Mouse (Mus musculus) hindbrain, embryonic 10.5 days (tissue): ENCODE data around the gene Gpnmb. TPM values are rescaled to one million over a fixed set of nuclear protein-coding genes. Genes with fewer than 3 reads are reported as not detected.
A peak's percentile ranks its signal among the peaks of the same experiment; 100 is the strongest.

Experiments
- DNase-seq: peaks from one replicate; pipeline ENCODE4 v3.0.0-alpha.2; 2017; ENCODE audit warnings: low spot score
- H3K27ac ChIP-seq: fragments of 300-500 bp; sonication (generic); 2 replicates; pipeline ENCODE4 v1.5.1; 2016; ENCODE audit warnings: mild to moderate bottlenecking, moderate library complexity
- H3K27me3 ChIP-seq: fragments of 300-500 bp; sonication (generic); 2 replicates; pipeline ENCODE4 v1.6.1; 2016; ENCODE audit warnings: mild to moderate bottlenecking; ENCODE audit not compliant: poor library complexity, insufficient read depth, severe bottlenecking
- H3K36me3 ChIP-seq: fragments of 300-500 bp; sonication (generic); 2 replicates; pipeline ENCODE4 v1.6.1; 2016; ENCODE audit warnings: mild to moderate bottlenecking, moderate library complexity
- H3K4me1 ChIP-seq: fragments of 300-500 bp; sonication (generic); replicated peaks from 2 replicates; pipeline ENCODE4 v1.6.1; 2016; ENCODE audit warnings: mild to moderate bottlenecking
- H3K4me3 ChIP-seq: fragments of 300-500 bp; sonication (generic); 2 replicates; pipeline ENCODE4 v1.5.1; 2016; ENCODE audit warnings: mild to moderate bottlenecking, moderate library complexity
- H3K9me3 ChIP-seq: fragments of 300-500 bp; sonication (generic); 2 replicates; pipeline ENCODE4 v1.6.1; 2016; ENCODE audit warnings: mild to moderate bottlenecking, moderate library complexity
- WGBS: fragments of 180-500 bp; shearing (Covaris S2); methylation state at CpG from one replicate; pipeline ENCODE4 v1.1.7; 2016; 5-methylcytosine and 5-hydroxymethylcytosine counted together
- polyA plus RNA-seq: library from polyadenylated mRNA; unstranded; fragments of >200 nt; fragmentation: Nextera tagmentation; extraction: Ambion mirVana; gene quantifications from 2 replicates; pipeline ENCODE4 v1.2.1, GENCODE M21; 2016

Gpnmb gene
- polyA plus RNA-seq, 1 experiment from 2014 or later: 0.81 TPM

DNA sequence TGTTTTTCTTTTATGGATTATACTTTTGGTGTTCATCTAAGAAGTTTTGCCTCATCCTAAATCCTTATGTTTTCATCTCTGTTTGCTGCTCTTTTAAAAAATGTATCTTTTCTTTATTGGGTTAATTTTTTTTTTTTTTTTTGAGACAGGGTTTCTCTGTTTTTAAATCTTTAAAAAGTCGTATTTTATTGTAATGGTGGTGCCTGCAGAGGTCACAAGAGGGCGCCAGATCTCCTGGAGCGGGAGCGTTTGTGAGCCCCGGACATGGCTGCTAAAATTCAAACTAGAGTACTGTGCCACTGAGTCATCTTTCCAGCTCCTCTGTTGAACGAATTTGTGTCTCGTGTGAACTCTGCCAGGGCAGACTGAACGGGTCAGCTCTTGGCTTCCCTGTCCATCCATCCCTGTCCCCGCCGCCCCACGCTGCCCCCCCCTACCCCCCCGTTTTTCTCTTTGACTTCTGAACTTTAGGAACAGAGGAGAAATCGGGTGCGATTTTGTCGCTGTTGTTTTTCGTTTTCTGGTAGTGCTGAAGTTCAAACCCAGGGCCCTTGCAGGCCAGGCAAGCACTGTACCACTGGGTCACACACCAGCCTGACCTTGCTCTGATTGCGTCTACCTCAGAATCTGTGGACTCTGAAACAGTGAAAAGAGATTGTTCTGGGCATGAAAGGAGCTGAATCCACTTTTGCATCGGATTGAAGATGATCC lies 3.3 kb downstream of the Gpnmb start:
- peaks cover 17% of the 10 kb centered on the region for H3K4me1 ChIP-seq

GRCm38 (mm10) chr6:49046502-49046901 lies 10.2 kb downstream of the Gpnmb start:
- Histone ChIP-seq H3K27ac (no peak overlapping the region), H3K4me3 (no peak overlapping the region), H3K36me3 (no peaks in the 10 kb centered on the region), H3K27me3 (no peaks in the 10 kb centered on the region), H3K9me3 (no peaks in the 10 kb centered on the region), H3K4me1 (peaks cover 17% of the 10 kb centered on the region; the same call in 1 of the 2 replicates)
- DNase-seq: no peak
- 61% methylated on average over 6 of the region's 6 CpGs for WGBS

More for the DNA sequence above, 3.3 kb downstream of the Gpnmb start:
- H3K27me3 ChIP-seq: peaks cover 19% of the 10 kb centered on the region
- peak overlapping the region; percentile 40 for H3K4me3 ChIP-seq
- peak; percentile 64 for DNase-seq
- peak overlapping the region; percentile 77 for H3K27ac ChIP-seq
- H3K36me3 ChIP-seq: no peaks in the 10 kb centered on the region
- H3K9me3 ChIP-seq: no peaks in the 10 kb centered on the region
- 15% methylated on average over 18 of the region's 18 CpGs for WGBS

- H3K27me3 ChIP-seq: no peaks in the 10 kb centered on the region
- no peak overlapping the region for H3K4me3 ChIP-seq
- H3K9me3 ChIP-seq: no peaks in the 10 kb centered on the region
- no peak for DNase-seq
- 79% methylated on average over 8 of the region's 8 CpGs for WGBS
- peaks cover 17% of the 10 kb centered on the region; the same call in 1 of the 2 replicates for H3K4me1 ChIP-seq
- no peaks in the 10 kb centered on the region for H3K36me3 ChIP-seq
- H3K27ac ChIP-seq: no peak overlapping the region
Measured at GRCm38 (mm10) chr6:49046976-49047375, 10.6 kb downstream of the Gpnmb start.

GRCm38 (mm10) chr6:49047848-49048247 lies 11.5 kb downstream of the Gpnmb start:
- DNase-seq: no peak
- peaks cover 19% of the 10 kb centered on the region; the same call in 1 of the 2 replicates for H3K4me1 ChIP-seq
- H3K4me3 ChIP-seq: no peak overlapping the region
- no peaks in the 10 kb centered on the region for H3K27me3 ChIP-seq
- H3K27ac ChIP-seq: no peak overlapping the region
- no peaks in the 10 kb centered on the region for H3K9me3 ChIP-seq
- H3K36me3 ChIP-seq: no peaks in the 10 kb centered on the region
- WGBS: 78% methylated on average over 10 of the region's 10 CpGs

DNA sequence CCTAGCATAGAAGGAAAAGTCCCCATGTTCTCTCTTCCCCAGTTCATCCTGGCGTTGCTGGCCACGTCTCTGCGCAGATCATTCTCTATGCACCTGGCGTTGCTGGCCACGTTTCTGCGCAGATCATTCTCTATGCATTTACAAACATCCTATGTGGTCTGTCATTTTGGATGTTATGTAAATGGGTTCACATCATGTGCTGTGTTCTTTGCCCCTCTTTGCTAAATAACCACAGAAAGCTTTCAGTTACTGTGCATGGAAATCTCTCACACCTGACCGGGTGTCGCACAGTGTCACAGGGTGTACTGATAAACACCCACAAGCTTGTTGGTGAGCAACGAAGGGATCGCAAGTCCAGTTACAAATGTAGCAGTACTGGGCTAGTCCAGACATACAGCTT lies 12.0 kb downstream of the Gpnmb start:
- no peaks in the 10 kb centered on the region for H3K36me3 ChIP-seq
- no peaks in the 10 kb centered on the region for H3K27me3 ChIP-seq
- peaks cover 20% of the 10 kb centered on the region; the same call in 1 of the 2 replicates for H3K4me1 ChIP-seq
- no peaks in the 10 kb centered on the region for H3K9me3 ChIP-seq
- no peak for DNase-seq
- WGBS: 89% methylated on average over 10 of the region's 10 CpGs
- H3K4me3 ChIP-seq: no peak overlapping the region
- H3K27ac ChIP-seq: no peak overlapping the region

DNA sequence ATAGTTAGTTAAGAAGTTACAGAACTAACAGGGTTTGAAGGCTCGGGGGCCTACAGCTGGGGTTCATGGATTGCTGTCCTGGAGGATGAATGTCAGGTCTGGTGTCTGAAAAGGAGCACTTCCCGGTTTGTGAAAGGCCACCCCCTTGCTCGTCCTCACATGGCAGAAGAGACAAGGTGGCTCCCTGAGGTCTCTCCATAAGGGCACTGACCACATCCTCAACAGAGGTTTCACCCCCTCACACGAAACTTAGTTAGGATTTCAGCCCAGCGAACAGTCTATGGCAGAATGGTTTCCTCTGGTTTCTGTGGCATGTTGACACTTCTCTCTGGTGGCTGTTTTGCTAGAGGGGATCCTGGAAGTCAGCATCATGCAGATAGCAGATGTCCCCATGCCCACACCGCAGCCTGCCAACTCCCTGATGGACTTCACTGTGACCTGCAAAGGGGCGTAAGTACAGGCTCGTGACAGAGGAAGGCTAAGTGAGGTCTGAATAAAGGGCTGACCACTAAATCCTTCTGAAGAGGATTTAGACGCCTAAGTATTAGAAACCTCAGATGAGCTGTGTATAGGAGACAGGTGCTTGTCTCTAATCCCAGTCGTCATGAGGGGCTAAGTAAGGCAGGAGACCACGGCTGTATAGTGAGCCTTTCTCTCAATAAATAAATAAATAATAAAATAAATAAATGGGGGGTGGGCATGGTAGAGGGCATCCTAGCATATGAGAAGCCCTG lies 14.5 kb downstream of the Gpnmb start:
- Histone ChIP-seq H3K9me3 (peaks cover 3% of the 10 kb centered on the region; the same call in 1 of the 2 replicates), H3K4me1 (peaks cover 35% of the 10 kb centered on the region), H3K27ac (no peak overlapping the region), H3K36me3 (no peaks in the 10 kb centered on the region), H3K27me3 (no peaks in the 10 kb centered on the region), H3K4me3 (no peak overlapping the region)
- WGBS: 70% methylated on average over 11 of the region's 11 CpGs
- DNase-seq: no peak

DNA sequence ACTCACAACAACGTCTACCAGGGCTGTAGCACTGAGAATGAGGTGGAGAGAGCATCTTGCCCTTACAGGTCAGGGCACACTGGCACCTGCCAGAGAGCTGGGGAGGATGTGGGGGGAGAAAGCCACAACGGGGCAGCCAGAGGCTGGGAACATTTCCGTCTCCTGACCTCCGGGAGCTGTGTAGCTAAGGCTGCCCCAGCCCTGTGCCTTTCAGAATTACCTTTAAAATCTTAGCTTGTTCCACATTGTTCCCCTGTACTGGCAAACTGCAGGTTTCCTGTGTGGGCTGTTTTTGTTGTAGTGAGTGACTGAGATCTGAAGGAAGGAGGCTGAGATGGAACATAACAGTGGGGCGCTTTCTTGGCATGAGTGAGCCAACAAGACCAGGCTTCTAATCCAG lies 15.8 kb downstream of the Gpnmb start:
- no peak overlapping the region for H3K4me3 ChIP-seq
- H3K27me3 ChIP-seq: no peaks in the 10 kb centered on the region
- no peak overlapping the region; the same call in 1 of the 2 replicates for H3K27ac ChIP-seq
- peaks cover 45% of the 10 kb centered on the region for H3K4me1 ChIP-seq
- WGBS: 76% methylated on average over 5 of the region's 5 CpGs
- H3K9me3 ChIP-seq: peaks cover 3% of the 10 kb centered on the region; the same call in 1 of the 2 replicates
- no peak for DNase-seq
- no peaks in the 10 kb centered on the region for H3K36me3 ChIP-seq

- H3K27me3 ChIP-seq: no peaks in the 10 kb centered on the region
- peak overlapping the region; percentile 13; the same call in 1 of the 2 replicates for H3K4me3 ChIP-seq
- WGBS: 5% methylated on average over 7 of the region's 7 CpGs
- H3K4me1 ChIP-seq: peaks cover 43% of the 10 kb centered on the region
- peak; percentile 77 for DNase-seq
- no peaks in the 10 kb centered on the region for H3K36me3 ChIP-seq
- H3K9me3 ChIP-seq: peaks cover 3% of the 10 kb centered on the region; the same call in 1 of the 2 replicates
- H3K27ac ChIP-seq: peak overlapping the region; percentile 82
Measured at GRCm38 (mm10) chr6:49055256-49055733, 18.9 kb downstream of the Gpnmb start.

- DNase-seq: no peak
- H3K9me3 ChIP-seq: peaks cover 3% of the 10 kb centered on the region; the same call in 1 of the 2 replicates
- WGBS: 55% methylated on average over 9 of the region's 9 CpGs
- no peaks in the 10 kb centered on the region for H3K27me3 ChIP-seq
- H3K36me3 ChIP-seq: no peaks in the 10 kb centered on the region
- no peak overlapping the region for H3K4me3 ChIP-seq
- H3K4me1 ChIP-seq: peaks cover 36% of the 10 kb centered on the region
- H3K27ac ChIP-seq: peak overlapping the region; percentile 82; the same call in 1 of the 2 replicates
Measured at GRCm38 (mm10) chr6:49056009-49056408, 19.7 kb downstream of the Gpnmb start.

- DNase-seq: peak; percentile 63
- H3K27me3 ChIP-seq: no peaks in the 10 kb centered on the region
- WGBS: 32% methylated on average over 8 of the region's 8 CpGs
- no peak overlapping the region for H3K4me3 ChIP-seq
- H3K27ac ChIP-seq: peak overlapping the region; percentile 50; the same call in 1 of the 2 replicates
- H3K36me3 ChIP-seq: no peaks in the 10 kb centered on the region
- H3K9me3 ChIP-seq: peaks cover 3% of the 10 kb centered on the region; the same call in 1 of the 2 replicates
- peaks cover 36% of the 10 kb centered on the region for H3K4me1 ChIP-seq
Measured at GRCm38 (mm10) chr6:49057053-49058021, 21.0 kb downstream of the Gpnmb start.

DNA sequence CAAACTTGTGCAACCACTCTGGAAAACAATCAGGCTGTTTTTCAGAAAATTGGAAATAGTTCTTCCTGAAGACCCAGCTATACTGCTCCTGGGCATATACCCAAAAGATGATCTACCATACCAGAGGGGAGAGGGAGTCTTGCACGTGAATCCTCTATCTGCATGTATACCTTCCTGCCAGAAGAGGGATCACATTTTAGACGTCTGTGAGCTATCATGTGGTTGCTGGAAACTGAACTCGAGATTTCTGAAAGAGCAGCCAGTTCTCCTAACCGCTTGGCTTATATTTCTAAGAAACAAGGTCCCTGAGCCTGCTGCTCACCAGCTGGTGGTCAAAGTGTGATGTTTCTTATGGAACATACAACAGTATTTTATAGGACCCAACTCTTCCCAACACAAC lies 32.0 kb downstream of the Gpnmb start:
- H3K27ac ChIP-seq: no peak overlapping the region
- H3K36me3 ChIP-seq: no peaks in the 10 kb centered on the region
- peaks cover 5% of the 10 kb centered on the region; the same call in 1 of the 2 replicates for H3K4me1 ChIP-seq
- H3K27me3 ChIP-seq: no peaks in the 10 kb centered on the region
- no peak overlapping the region for H3K4me3 ChIP-seq
- no peak for DNase-seq
- H3K9me3 ChIP-seq: no peaks in the 10 kb centered on the region
- 54% methylated on average over 3 of the region's 4 CpGs for WGBS
